Mouse (Mus musculus): ENCODE measurements at regions not wholly inside any gene's neighbourhood (a gene's known extent, or its start where the extent isn't known, plus 50 kb on each side); places are given as distances from the start of the nearest gene placed in this dataset.
A peak's percentile ranks its signal among the peaks of the same experiment; 100 is the strongest.

DNA sequence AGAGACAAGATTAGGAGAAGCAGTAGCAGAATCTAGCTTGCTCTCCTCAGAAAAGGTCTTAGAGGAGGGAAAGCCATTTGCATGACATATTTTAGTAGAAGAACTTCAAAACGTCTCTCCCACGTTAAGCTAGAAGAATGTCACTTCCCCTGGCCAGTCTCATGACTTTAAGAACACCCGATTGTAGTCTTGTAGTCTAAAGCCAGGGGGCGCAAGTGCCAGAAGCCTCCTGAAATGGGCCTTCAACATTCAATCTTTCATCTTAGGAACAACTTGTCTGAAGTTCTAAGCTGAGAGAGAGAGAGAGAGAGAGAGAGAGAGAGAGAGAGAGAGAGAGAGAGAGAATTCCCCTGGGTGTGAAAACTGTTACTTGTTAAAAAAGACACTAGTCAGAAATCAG lies 581.0 kb downstream of the Tmem182 start:
- TF ChIP-seq CTCF (IDR thresholded peaks at IDR 0.05) (peak; percentile 28), EP300 (IDR thresholded peaks at IDR 0.05; ENCODE audit: insufficient read depth, low read depth, low read length) (no peak), POLR2A (IDR thresholded peaks at IDR 0.05; ENCODE audit: insufficient read depth, low read depth, low read length) (no peak)

Measured in heart, adult 2 months (tissue).